Mouse (Mus musculus) forebrain, embryonic 14.5 days (tissue): Measurements from ENCODE around the gene Dusp2. TPM values are rescaled to one million over a fixed set of nuclear protein-coding genes. Genes with fewer than 3 reads are reported as not detected.

ENCODE experiments used
- ATAC-seq: fragments of 200-750 bp; cut with Nextera tagmentation; 2 replicates; pipeline ENCODE4 v1.8.0; 2017; ENCODE audit warnings: mild to moderate bottlenecking, moderate library complexity
- DNase-seq: peaks from one replicate; pipeline ENCODE4 v3.0.0-alpha.2; 2015; ENCODE audit warnings: low spot score
- H3K27ac ChIP-seq: fragments of 300-500 bp; sonication (generic); 2 replicates; pipeline ENCODE4 v1.5.1; 2014; ENCODE audit warnings: low read depth, mild to moderate bottlenecking, control low read depth, low read length, moderate library complexity
- H3K27me3 ChIP-seq: fragments of 300-500 bp; sonication (generic); replicated peaks from 2 replicates; pipeline ENCODE4 v1.6.1; 2014; ENCODE audit warnings: low read length, control low read depth, mixed read lengths; ENCODE audit not compliant: control insufficient read depth, insufficient read depth
- H3K36me3 ChIP-seq: fragments of 300-500 bp; sonication (generic); 2 replicates; pipeline ENCODE4 v1.6.1; 2014; ENCODE audit warnings: low read length, control low read depth; ENCODE audit not compliant: control insufficient read depth, insufficient read depth
- H3K4me1 ChIP-seq: fragments of 300-500 bp; sonication (generic); 2 replicates; pipeline ENCODE4 v1.6.1; 2014; ENCODE audit warnings: antibody characterized with exemption, low read length, control low read depth; ENCODE audit not compliant: control insufficient read depth, insufficient read depth
- H3K4me2 ChIP-seq: fragments of 300-500 bp; sonication (generic); 2 replicates; pipeline ENCODE4 v1.6.1; 2014; ENCODE audit warnings: mild to moderate bottlenecking, control low read depth, low read length
- H3K4me3 ChIP-seq: fragments of 300-500 bp; sonication (generic); 2 replicates; pipeline ENCODE4 v1.5.1; 2014; ENCODE audit warnings: low read depth, low read length, control low read depth
- H3K9ac ChIP-seq: fragments of 300-500 bp; sonication (generic); 2 replicates; pipeline ENCODE4 v1.6.1; 2014; ENCODE audit warnings: mild to moderate bottlenecking, low read length, control low read depth, moderate library complexity
- H3K9me3 ChIP-seq: fragments of 300-500 bp; sonication (generic); replicated peaks from 2 replicates; pipeline ENCODE4 v1.6.1; 2016; ENCODE audit warnings: low read length, control low read depth, mixed read lengths; ENCODE audit not compliant: control insufficient read depth
- WGBS: fragments of 180-500 bp; shearing (Covaris S2); extraction: QIAGEN DNeasy Blood & Tissue Kit; methylation state at CpG from one replicate; pipeline ENCODE4 v1.1.7; 2014; 5-methylcytosine and 5-hydroxymethylcytosine counted together
- polyA plus RNA-seq: library from polyadenylated mRNA; unstranded; fragments of >200 nt; fragmentation: Nextera tagmentation; extraction: Ambion mirVana; gene quantifications from 2 replicates; pipeline ENCODE4 v1.2.1, GENCODE M21; 2014

The Dusp2 gene
- polyA plus RNA-seq, 1 experiment from 2014 or later, result 5.6 TPM

DNA sequence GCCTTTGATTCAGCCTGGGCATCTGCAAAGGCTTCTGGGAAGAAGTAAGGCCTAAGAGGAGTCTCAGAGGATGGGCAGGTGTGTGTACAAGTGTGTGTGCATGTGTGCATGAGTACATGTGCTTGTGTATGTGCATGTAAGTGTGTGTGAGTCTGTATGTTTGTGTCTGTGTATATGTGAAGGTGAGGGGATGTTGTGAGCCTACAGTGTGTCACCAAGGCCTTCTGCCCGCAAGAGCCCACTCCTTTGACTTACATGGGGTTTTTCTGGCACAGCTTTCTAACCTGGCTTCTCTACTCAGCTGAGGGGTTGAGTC lies 20.8 kb upstream of the Dusp2 start:
- WGBS, result 91% methylated on average over 1 of the region's 1 CpGs
- Histone ChIP-seq H3K9me3 (no peaks in the 10 kb centered on the region), H3K4me1 (no peaks in the 10 kb centered on the region), H3K4me3 (no peak overlapping the region), H3K36me3 (no peaks in the 10 kb centered on the region), H3K27ac (no peak overlapping the region), H3K4me2 (no peak overlapping the region), H3K27me3 (no peaks in the 10 kb centered on the region), H3K9ac (no peak overlapping the region)
- DNase-seq, result no peak
- ATAC-seq, result no peak

DNA sequence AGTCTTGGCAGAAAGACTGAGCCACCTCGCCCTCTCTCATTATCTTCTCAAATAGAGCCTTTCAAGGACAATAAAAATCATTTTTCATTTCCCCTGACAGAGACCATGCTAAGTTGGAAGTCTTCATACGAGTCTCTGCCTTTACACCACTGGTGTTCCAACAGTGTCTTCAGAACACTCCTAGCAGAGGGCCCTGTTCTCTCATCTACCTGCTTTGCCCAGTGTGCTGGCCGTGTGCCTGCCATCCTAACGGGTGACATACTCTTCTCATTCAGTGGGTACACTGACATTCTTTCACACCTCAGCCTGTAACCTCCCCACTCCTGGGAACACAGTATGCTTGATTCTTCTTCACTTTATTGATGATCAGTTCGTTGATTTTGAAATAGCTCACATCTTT lies 19.5 kb upstream of the Dusp2 start:
- Histone ChIP-seq H3K4me3 (no peak overlapping the region), H3K9me3 (no peaks in the 10 kb centered on the region), H3K27me3 (no peaks in the 10 kb centered on the region), H3K27ac (no peak overlapping the region), H3K4me1 (no peaks in the 10 kb centered on the region), H3K4me2 (no peak overlapping the region), H3K36me3 (no peaks in the 10 kb centered on the region), H3K9ac (no peak overlapping the region)
- no peak for ATAC-seq
- no peak for DNase-seq
- WGBS, result 77% methylated on average over 5 of the region's 5 CpGs

GRCm38 (mm10) chr2:127318136-127318535 lies 17.8 kb upstream of the Dusp2 start:
- H3K36me3 ChIP-seq, result no peaks in the 10 kb centered on the region
- ATAC-seq (no peak), DNase-seq (no peak)
- H3K4me3 ChIP-seq, result no peak overlapping the region
- no peak overlapping the region for H3K9ac ChIP-seq
- H3K9me3 ChIP-seq, result no peaks in the 10 kb centered on the region
- no peaks in the 10 kb centered on the region for H3K27me3 ChIP-seq
- H3K4me2 ChIP-seq, result no peak overlapping the region
- WGBS, result 88% methylated on average over 4 of the region's 4 CpGs
- no peak overlapping the region for H3K27ac ChIP-seq
- H3K4me1 ChIP-seq, result no peaks in the 10 kb centered on the region

GRCm38 (mm10) chr2:127319071-127319470 lies 16.9 kb upstream of the Dusp2 start:
- no peaks in the 10 kb centered on the region for H3K4me1 ChIP-seq

GRCm38 (mm10) chr2:127322671-127323285 lies 13.2 kb upstream of the Dusp2 start:
- Histone ChIP-seq H3K9ac (no peak overlapping the region), H3K27ac (no peak overlapping the region), H3K36me3 (no peaks in the 10 kb centered on the region), H3K4me1 (no peaks in the 10 kb centered on the region), H3K4me2 (no peak overlapping the region), H3K9me3 (no peaks in the 10 kb centered on the region), H3K4me3 (no peak overlapping the region), H3K27me3 (no peaks in the 10 kb centered on the region)
- DNase-seq (no peak), ATAC-seq (no peak)
- WGBS, result 81% methylated on average over 6 of the region's 6 CpGs

More at GRCm38 (mm10) chr2:127319071-127319470, 16.9 kb upstream of the Dusp2 start:
- no peaks in the 10 kb centered on the region for H3K36me3 ChIP-seq
- 81% methylated on average over 4 of the region's 4 CpGs for WGBS
- H3K4me3 ChIP-seq, result no peak overlapping the region
- no peak overlapping the region for H3K27ac ChIP-seq
- H3K9me3 ChIP-seq, result no peaks in the 10 kb centered on the region
- DNase-seq, result no peak
- no peak for ATAC-seq
- no peaks in the 10 kb centered on the region for H3K27me3 ChIP-seq
- no peak overlapping the region for H3K9ac ChIP-seq
- H3K4me2 ChIP-seq, result no peak overlapping the region

- Histone ChIP-seq H3K27me3 (no peaks in the 10 kb centered on the region), H3K4me1 (no peaks in the 10 kb centered on the region)
Measured at GRCm38 (mm10) chr2:127323667-127324066, 12.3 kb upstream of the Dusp2 start.

GRCm38 (mm10) chr2:127324456-127324855 lies 11.5 kb upstream of the Dusp2 start:
- no peak for DNase-seq

More at GRCm38 (mm10) chr2:127323667-127324066, 12.3 kb upstream of the Dusp2 start:
- Histone ChIP-seq H3K9ac (no peak overlapping the region), H3K9me3 (no peaks in the 10 kb centered on the region), H3K36me3 (no peaks in the 10 kb centered on the region), H3K4me2 (no peak overlapping the region), H3K4me3 (no peak overlapping the region), H3K27ac (no peak overlapping the region)
- 88% methylated on average over 1 of the region's 1 CpGs for WGBS
- DNase-seq (no peak), ATAC-seq (no peak)

GRCm38 (mm10) chr2:127328090-127328851 lies 7.7 kb upstream of the Dusp2 start:
- Histone ChIP-seq H3K9me3 (no peaks in the 10 kb centered on the region), H3K9ac (no peak overlapping the region), H3K4me2 (no peak overlapping the region), H3K36me3 (no peaks in the 10 kb centered on the region), H3K27me3 (no peaks in the 10 kb centered on the region), H3K4me3 (no peak overlapping the region), H3K4me1 (no peaks in the 10 kb centered on the region), H3K27ac (no peak overlapping the region)
- ATAC-seq, result no peak
- 72% methylated on average over 12 of the region's 12 CpGs for WGBS
- no peak for DNase-seq

More at GRCm38 (mm10) chr2:127324456-127324855, 11.5 kb upstream of the Dusp2 start:
- Histone ChIP-seq H3K4me2 (no peak overlapping the region), H3K9me3 (no peaks in the 10 kb centered on the region), H3K27me3 (no peaks in the 10 kb centered on the region), H3K27ac (no peak overlapping the region), H3K9ac (no peak overlapping the region), H3K4me3 (no peak overlapping the region), H3K36me3 (no peaks in the 10 kb centered on the region), H3K4me1 (no peaks in the 10 kb centered on the region)
- 83% methylated on average over 7 of the region's 7 CpGs for WGBS
- no peak for ATAC-seq

GRCm38 (mm10) chr2:127332807-127333570 lies 3.0 kb upstream of the Dusp2 start:
- Histone ChIP-seq H3K27me3 (peaks cover 17% of the 10 kb centered on the region), H3K4me3 (no peak overlapping the region), H3K9me3 (no peaks in the 10 kb centered on the region), H3K4me2 (no peak overlapping the region), H3K27ac (no peak overlapping the region), H3K36me3 (no peaks in the 10 kb centered on the region), H3K4me1 (no peaks in the 10 kb centered on the region), H3K9ac (no peak overlapping the region)
- no peak for DNase-seq
- ATAC-seq, result no peak
- WGBS, result 85% methylated on average over 14 of the region's 14 CpGs
